Mouse (Mus musculus) left cerebral cortex, postnatal 10 days (tissue): ENCODE data around the gene Cry2. TPM values are rescaled to one million over a fixed set of nuclear protein-coding genes. Genes with fewer than 3 reads are reported as not detected.

Source experiments
- DNase-seq, 2 experiments: peaks; one replicate each; pipeline ENCODE4 v3.0.0; 2021 to 2022; ENCODE audit warnings: low spot score in 2 of 2, mixed read lengths in 1 of 2; ENCODE audit errors: extremely low spot score in 1 of 2
- intact Hi-C: fragments of 180-260 bp; cut with DNase I; formaldehyde crosslinking; loops from one replicate; pipeline ENCODE4 v1.15.1; 2025
- total RNA-seq, 2 experiments: library from RNA; stranded (reverse); gene quantifications; 2 replicates each; pipeline ENCODE4 v1.2.3; 2021

Gene Cry2
- total RNA-seq, 2 experiments from 2014 or later: 108 to 109 TPM

- DNase-seq: no peak
- intact Hi-C loops: no loop called here
These were observed 13.4 kb upstream of the Cry2 start for GRCm38 (mm10) chr2:92447121-92447740.

DNA sequence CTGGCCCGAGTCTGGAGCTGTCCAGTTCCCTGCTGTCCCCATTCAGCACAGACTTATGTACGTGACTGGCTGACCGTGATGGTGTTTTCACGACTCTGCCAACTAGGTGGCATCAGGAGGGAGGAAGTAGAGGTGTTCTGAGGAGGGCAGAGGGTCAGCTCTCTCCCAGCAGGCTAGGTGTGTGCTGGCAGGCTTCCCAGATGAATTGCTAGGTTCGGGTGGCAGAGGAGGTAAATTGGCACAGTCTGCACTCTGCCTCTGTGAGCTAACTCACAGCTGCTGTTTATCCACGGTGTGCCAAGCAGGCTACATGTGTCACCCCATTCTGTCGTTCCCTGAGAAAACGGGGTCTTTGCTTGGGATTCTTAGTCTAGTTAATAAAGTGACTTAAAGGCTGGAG lies 12.8 kb upstream of the Cry2 start:
- no peak for DNase-seq
- intact Hi-C loops: no loop called here

GRCm38 (mm10) chr2:92445890-92446289 lies 12.0 kb upstream of the Cry2 start:
- intact Hi-C loops: no loop called here
- no peak for DNase-seq

DNA sequence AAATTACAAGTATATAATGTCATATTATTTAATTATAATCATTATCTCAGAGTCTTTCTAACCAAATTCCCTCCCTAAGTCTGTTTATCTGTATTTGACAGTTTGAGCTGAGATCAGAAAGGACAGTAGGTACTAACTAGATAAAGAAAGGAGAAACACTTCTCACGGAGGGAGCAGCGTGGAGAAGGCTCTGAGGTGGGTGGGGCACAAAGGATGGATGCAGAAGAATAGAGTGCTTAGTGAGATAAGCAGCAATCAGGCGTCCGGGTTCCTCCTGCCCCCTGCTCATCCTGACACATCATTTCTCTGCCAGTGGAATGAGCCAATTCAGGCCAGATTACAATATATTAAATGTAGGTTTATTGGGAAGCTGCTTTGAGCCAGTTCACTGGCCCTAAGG lies 10.5 kb upstream of the Cry2 start:
- intact Hi-C loops: no loop called here
- no peak for DNase-seq

DNA sequence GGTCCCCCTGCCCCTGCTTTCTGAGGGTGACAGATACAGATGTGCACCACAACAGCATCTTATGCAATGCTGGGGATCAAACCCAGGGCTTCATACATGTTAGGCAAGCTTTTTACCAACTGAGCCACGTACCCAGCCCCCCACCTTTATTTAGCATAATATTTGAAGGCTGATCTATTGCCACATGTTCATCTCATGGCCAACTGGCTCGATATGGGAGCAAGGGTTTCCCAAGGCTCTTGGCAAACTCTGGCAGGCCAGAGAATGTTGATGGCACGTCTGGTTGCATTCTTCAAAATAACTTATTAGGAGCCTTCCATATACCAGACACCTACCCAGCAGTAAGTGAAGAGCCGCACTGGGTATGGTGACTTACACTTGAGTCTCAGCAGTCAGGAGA lies 9.5 kb upstream of the Cry2 start:
- intact Hi-C loops: no loop called here
- no peak for DNase-seq

GRCm38 (mm10) chr2:92442419-92443001 lies 8.7 kb upstream of the Cry2 start:
- no peak for DNase-seq
- intact Hi-C loops: no loop called here

DNA sequence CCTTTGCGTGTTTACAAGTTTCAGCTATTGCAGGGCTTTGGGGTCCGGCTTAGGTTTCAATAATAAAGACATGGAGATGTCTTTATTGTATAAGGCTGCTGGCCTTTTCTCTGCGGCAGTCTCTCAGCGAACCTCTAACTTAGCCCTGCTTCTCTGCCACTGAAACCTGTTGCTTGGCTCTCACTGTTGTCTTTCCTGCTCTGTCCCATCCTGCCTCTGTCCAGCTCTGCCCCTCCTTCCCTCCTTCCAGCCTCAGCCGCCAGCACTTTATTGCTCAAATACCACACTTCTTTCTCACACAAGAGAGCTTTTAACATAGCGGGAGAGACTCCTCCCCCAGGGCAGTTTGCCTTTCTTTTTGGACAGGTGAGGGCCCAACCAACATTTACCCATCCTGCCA lies 6.6 kb upstream of the Cry2 start:
- intact Hi-C loops: no loop called here
- DNase-seq: no peak

GRCm38 (mm10) chr2:92438567-92438966 lies 4.7 kb upstream of the Cry2 start:
- DNase-seq: no peak
- intact Hi-C loops: loop anchor here (10.0 kb wide), 2 partner anchors 124 to 454 kb away; no protein-coding TSS in a partner anchor

- intact Hi-C loops: loop anchor here (10.0 kb wide), 2 partner anchors 123 to 453 kb away; no protein-coding TSS in a partner anchor
- DNase-seq: peak; percentile 79 to 82
These were observed 4.0 kb upstream of the Cry2 start for GRCm38 (mm10) chr2:92437875-92438274.

- DNase-seq: no peak
- intact Hi-C loops: loop anchor here (10.0 kb wide), 2 partner anchors 123 to 453 kb away; no protein-coding TSS in a partner anchor
These were observed 3.5 kb upstream of the Cry2 start for GRCm38 (mm10) chr2:92437366-92437765.

GRCm38 (mm10) chr2:92435023-92435422 lies 1.2 kb upstream of the Cry2 start:
- intact Hi-C loops: loop anchor here (10.0 kb wide), 2 partner anchors 120 to 450 kb away; no protein-coding TSS in a partner anchor

DNA sequence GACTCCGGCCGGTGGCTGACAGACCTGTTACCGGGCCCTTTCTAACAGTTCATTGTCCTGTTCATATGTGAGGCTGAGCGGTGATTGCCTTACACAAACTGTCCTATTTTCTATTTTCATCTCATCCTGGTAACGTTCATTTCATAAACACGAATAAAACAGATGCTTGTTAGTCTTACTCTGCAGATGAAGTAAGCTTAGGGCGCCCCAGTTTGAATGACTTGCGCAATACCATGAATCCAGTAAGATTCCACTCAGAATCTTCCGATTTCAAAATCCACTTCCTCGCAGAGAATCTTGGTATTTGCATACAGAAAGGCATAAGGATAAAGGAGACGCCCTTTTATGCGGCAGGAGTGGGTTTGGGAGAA lies 517 bp upstream of the Cry2 start:
- intact Hi-C loops: loop anchor here (10.0 kb wide), 2 partner anchors 120 to 450 kb away; no protein-coding TSS in a partner anchor

More at GRCm38 (mm10) chr2:92435023-92435422, 1.2 kb upstream of the Cry2 start:
- DNase-seq: no peak

GRCm38 (mm10) chr2:92432299-92433295 lies 1.2 kb downstream of the Cry2 start:
- peak in 1 of 2 experiments; percentile 74 for DNase-seq
- intact Hi-C loops: loop anchor here (10.0 kb wide), 2 partner anchors 118 to 448 kb away; no protein-coding TSS in a partner anchor

More for the DNA sequence above, 517 bp upstream of the Cry2 start:
- DNase-seq: no peak

DNA sequence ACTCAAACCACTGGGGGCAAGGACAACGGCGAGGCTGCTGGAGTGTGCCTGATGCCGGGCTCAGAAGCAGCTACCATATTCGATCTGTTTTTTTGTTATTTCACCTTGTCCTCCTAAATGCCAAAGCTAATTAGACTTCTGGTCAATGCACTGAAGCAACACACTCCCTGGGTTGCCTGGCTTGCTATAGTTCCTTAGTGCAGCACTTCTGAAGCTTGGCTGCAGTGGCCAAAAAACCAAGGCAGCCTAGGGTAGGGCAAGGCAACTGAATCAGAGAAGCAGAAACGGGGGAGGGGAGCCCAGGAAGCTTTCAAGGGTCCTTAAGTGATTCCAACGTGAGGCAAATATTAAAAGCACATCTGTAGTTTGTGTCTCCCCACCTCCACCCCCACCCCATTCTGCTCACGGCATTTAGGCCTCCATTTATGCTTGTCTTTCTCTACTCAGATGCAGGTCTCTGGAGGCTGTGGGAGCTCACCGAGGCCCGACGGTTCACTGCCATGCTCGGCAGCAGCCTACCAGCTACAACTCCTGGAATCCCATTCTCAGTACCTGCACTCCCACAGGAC lies 2.1 kb downstream of the Cry2 start:
- DNase-seq: no peak
- intact Hi-C loops: loop anchor here (10.0 kb wide), 2 partner anchors 117 to 447 kb away; no protein-coding TSS in a partner anchor

- peak; percentile 67 to 80 for DNase-seq
- intact Hi-C loops: loop anchor here (10.0 kb wide), 2 partner anchors 116 to 446 kb away; no protein-coding TSS in a partner anchor
These were observed 2.9 kb downstream of the Cry2 start for GRCm38 (mm10) chr2:92430723-92431541.

DNA sequence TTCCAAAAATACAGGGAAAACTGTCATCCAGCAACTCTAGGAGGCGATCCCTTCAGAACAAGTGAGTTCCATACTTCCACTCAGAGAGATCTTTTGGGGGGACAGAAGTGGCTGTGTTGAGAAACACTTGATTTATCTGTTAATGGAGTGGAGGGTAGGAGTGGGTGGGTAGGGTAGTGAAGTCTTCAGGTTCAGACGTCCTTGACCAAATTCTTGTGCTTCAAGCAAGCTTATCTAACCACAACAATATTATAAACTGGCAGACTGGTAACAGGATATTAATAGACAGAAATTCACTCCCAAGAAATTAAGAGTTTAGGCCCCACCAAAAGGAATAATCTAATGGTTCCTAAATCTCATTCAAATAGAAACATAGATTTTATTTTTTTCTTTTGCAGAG lies 3.8 kb downstream of the Cry2 start:
- DNase-seq: no peak
- intact Hi-C loops: loop anchor here (10.0 kb wide), 2 partner anchors 115 to 445 kb away; no protein-coding TSS in a partner anchor

- DNase-seq: peak; percentile 76 to 80
- intact Hi-C loops: no loop called here
These were observed 6.0 kb downstream of the Cry2 start for GRCm38 (mm10) chr2:92427882-92428281.

- intact Hi-C loops: no loop called here
These were observed 7.4 kb downstream of the Cry2 start for GRCm38 (mm10) chr2:92426426-92426825.

More at GRCm38 (mm10) chr2:92426426-92426825, 7.4 kb downstream of the Cry2 start:
- DNase-seq: no peak
